Mouse (Mus musculus) cerebellum, adult 2 months (tissue): ENCODE results near the gene Arl6ip4.

Experiments
- CTCF ChIP-seq: fragments of 200-500 bp; IDR thresholded peaks from 2 replicates; pipeline ENCODE4 v1.5.1; 2011; ENCODE audit warnings: low read depth, mild to moderate bottlenecking, control low read depth, low read length, moderate library complexity, borderline replicate concordance; ENCODE audit not compliant: insufficient read depth
- POLR2A ChIP-seq: fragments of 200-500 bp; IDR thresholded peaks from 2 replicates; pipeline ENCODE4 v1.6.1; 2011; ENCODE audit warnings: low read length, control low read depth, borderline replicate concordance; ENCODE audit not compliant: insufficient read depth

- TF ChIP-seq CTCF (no peak), POLR2A (no peak)
These were observed 38.6 kb upstream of the Arl6ip4 start for GRCm38 (mm10) chr5:124077241-124077640.
